Mouse (Mus musculus): ENCODE results near the gene Slc39a7. TPM values are rescaled to one million over a fixed set of nuclear protein-coding genes. Genes with fewer than 3 reads are reported as not detected.

Slc39a7 gene
- polyA plus RNA-seq, 2 experiments: 25.1 to 28.1 TPM

DNA sequence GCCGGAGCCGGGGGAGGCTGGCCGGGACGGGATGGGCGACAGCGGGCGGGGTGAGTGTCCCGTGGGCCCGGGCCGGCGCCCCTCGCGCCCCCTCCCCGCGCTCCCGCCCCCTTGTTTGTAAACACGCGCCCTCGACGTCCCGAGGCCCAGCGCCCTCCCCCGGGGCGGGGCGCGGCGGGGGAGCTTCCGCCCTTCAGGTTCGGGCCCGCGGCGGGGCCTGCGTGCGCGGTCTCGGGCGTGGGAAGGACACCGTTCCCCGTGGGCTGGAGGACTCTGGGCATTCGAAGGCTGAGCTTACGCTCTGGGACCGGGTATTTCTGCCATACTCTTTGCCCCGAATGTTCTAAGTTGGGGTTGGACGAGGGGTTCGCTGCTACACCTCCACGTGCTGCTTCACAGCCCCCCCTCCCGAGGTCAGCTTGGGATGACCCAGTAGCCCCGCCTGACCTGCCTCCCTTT, 721 bp upstream of the Slc39a7 start:
- H3K27ac ChIP-seq: peak overlapping the region; percentile 73
- TF ChIP-seq CTCF (IDR thresholded peaks at IDR 0.05; ENCODE audit: low read depth): no peak
- no peak for TF ChIP-seq EP300 (IDR thresholded peaks at IDR 0.05; ENCODE audit: low read depth)
- peak overlapping the region; percentile 82 to 86 for H3K4me3 ChIP-seq (ENCODE audit: insufficient read depth in 1 of 2, low read depth in 2 of 2, low read length in 2 of 2)
- 1% methylated on average over 44 of the region's 48 CpGs for WGBS (ENCODE audit: insufficient replicate concordance)
- no peaks in the 10 kb centered on the region for H3K27me3 ChIP-seq (ENCODE audit: control insufficient read depth, insufficient read depth, low read length)
- peaks cover 5 to 23% of the 10 kb centered on the region in 2 experiments for H3K4me1 ChIP-seq (replicated peaks; ENCODE audit: control insufficient read depth in 2 of 2, insufficient read depth in 2 of 2, low read length in 1 of 2)
- H3K9me3 ChIP-seq (ENCODE audit: control insufficient read depth, low read length): no peaks in the 10 kb centered on the region
- peak overlapping the region; percentile 87 for H3K4me2 ChIP-seq (ENCODE audit: low read depth)
- ATAC-seq (ENCODE audit: insufficient read depth) (peak; percentile 40), DNase-seq (ENCODE audit: low read depth in 3 of 3, low spot score in 3 of 3) (peak; percentile 51 to 60 (median 55))
- H3K9ac ChIP-seq (replicated peaks): peak overlapping the region; percentile 83
- H3K36me3 ChIP-seq (replicated peaks; ENCODE audit: control insufficient read depth, insufficient read depth, low read depth): peaks cover 15% of the 10 kb centered on the region

DNA sequence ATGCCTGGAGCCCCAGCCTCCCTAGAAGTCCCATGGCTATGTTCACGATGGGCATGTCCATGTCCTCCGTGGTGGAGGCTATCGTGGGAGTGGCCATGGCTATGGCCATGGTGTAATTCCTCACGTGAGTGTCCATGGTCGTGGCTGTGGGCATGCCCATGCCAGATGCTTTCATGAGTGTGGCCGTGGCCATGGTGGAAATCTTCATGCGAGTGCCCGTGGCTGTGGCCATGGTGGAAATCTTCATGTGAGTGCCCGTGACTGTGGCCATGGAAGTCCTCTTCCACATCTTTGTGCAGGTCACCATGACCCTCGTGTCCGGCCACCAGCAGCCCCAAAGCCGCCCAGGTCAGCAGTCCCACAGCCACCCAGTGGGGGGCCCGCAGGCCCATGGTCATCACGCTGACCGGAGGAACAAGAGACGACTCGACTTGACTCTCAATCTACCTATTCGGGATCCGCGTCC, 588 bp downstream of the Slc39a7 start:
- TF ChIP-seq EP300 (IDR thresholded peaks at IDR 0.05; ENCODE audit: low read depth): no peak
- peak; percentile 26 for TF ChIP-seq CTCF (IDR thresholded peaks at IDR 0.05; ENCODE audit: low read depth)
- H3K27me3 ChIP-seq (ENCODE audit: control insufficient read depth, insufficient read depth, low read length): no peaks in the 10 kb centered on the region
- H3K4me3 ChIP-seq (ENCODE audit: insufficient read depth in 1 of 2, low read depth in 2 of 2, low read length in 2 of 2): peak overlapping the region; percentile 85 to 86
- no peak overlapping the region; the same call in 1 of the 2 replicates for H3K27ac ChIP-seq
- 4% methylated on average over 20 of the region's 20 CpGs for WGBS (ENCODE audit: insufficient replicate concordance)
- peak overlapping the region; percentile 85 for H3K4me2 ChIP-seq (ENCODE audit: low read depth)
- H3K9ac ChIP-seq (replicated peaks): peak overlapping the region; percentile 67
- peaks cover 10 to 27% of the 10 kb centered on the region in 2 experiments for H3K4me1 ChIP-seq (replicated peaks; ENCODE audit: control insufficient read depth in 2 of 2, insufficient read depth in 2 of 2, low read length in 1 of 2)
- no peaks in the 10 kb centered on the region for H3K9me3 ChIP-seq (ENCODE audit: control insufficient read depth, low read length)
- no peak for ATAC-seq (ENCODE audit: insufficient read depth)
- peaks cover 11% of the 10 kb centered on the region for H3K36me3 ChIP-seq (replicated peaks; ENCODE audit: control insufficient read depth, insufficient read depth, low read depth)
- no peak for DNase-seq (ENCODE audit: low read depth in 3 of 3, low spot score in 3 of 3)

DNA sequence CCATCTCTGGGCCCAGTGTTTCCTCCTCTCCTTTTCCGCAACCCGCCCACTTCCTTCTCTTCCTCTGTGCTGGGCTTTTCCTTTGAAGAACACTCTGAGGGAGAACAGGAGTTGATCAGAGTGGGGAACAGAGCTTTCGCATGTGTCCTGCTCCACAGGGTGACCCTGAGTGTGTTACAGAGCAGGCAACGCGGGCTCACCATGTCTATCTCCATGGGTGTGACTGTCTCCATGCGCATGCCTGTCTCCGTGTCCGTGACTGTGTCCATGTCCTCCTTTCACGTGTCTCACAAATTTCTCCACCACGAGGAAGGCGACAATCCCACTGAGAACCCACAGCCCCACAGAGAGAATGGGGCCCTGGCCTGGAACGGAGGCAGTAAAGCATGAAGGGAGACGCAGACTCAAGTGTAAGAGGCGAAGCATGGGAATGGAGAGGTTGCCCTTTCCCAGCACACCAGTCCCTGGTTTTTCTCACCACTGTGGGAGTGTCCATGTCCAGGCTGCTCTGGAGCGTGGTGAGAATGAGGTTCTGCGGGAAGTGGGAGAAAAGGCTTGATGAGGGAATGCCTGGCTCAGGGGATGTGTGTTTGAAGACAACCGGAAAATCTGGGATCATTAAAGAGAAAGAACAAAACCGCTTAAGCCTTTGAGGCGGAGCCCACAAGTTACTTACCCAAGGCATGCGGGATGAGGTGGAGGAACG, 1.4 kb downstream of the Slc39a7 start:
- peak overlapping the region; percentile 85 to 86 for H3K4me3 ChIP-seq (ENCODE audit: insufficient read depth in 1 of 2, low read depth in 2 of 2, low read length in 2 of 2)
- WGBS (ENCODE audit: insufficient replicate concordance): 76% methylated on average over 21 of the region's 21 CpGs
- H3K4me1 ChIP-seq (replicated peaks; ENCODE audit: control insufficient read depth in 2 of 2, insufficient read depth in 2 of 2, low read length in 1 of 2): peaks cover 10 to 27% of the 10 kb centered on the region in 2 experiments
- H3K27ac ChIP-seq: no peak overlapping the region
- H3K36me3 ChIP-seq (replicated peaks; ENCODE audit: control insufficient read depth, insufficient read depth, low read depth): peaks cover 11% of the 10 kb centered on the region
- no peaks in the 10 kb centered on the region for H3K9me3 ChIP-seq (ENCODE audit: control insufficient read depth, low read length)
- DNase-seq (ENCODE audit: low read depth in 3 of 3, low spot score in 3 of 3) (no peak), ATAC-seq (ENCODE audit: insufficient read depth) (no peak)
- peak overlapping the region; percentile 85 for H3K4me2 ChIP-seq (ENCODE audit: low read depth)
- 0 out of 2 replicates have a peak overlapping the region, but pooled peaks have one; percentile 19 for H3K9ac ChIP-seq (replicated peaks)
- no peak for TF ChIP-seq CTCF (IDR thresholded peaks at IDR 0.05; ENCODE audit: low read depth)
- TF ChIP-seq EP300 (IDR thresholded peaks at IDR 0.05; ENCODE audit: low read depth): no peak
- H3K27me3 ChIP-seq (ENCODE audit: control insufficient read depth, insufficient read depth, low read length): no peaks in the 10 kb centered on the region

DNA sequence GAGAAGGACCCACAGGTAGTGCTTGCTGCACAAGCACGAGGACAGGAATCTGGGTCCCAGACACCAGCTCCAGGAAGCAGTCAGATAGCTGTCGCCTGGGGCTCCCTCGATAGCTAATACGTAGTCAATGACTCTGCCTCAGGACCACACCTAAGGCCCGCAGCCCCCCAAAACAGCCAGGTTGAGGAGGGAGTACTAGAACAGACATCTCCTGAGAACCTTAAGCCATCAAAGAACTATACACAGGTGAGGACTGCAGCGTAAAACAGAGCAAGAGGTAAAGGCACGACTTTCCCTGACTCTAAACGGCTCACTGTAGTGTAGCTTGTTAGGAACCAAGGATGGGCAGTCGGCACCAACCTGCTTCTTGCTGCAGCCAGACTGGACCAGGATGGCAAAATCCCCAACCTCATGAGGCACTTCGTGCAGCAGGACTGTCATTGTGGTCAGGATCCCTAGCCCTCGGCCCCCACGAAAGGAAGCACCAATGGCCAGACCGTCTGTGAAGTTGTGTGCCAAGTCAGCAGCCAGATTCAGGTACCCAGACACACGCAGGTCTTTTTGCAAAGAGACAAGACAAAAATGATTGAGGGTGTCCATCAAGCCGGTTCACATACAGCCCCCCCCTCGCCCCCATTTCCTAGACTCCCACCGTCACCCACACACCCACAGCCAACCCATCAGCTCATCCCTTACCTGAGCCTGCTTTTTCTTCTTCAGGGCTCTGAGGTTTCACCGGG, 2.2 kb downstream of the Slc39a7 start:
- Histone ChIP-seq H3K4me1 (replicated peaks; ENCODE audit: control insufficient read depth in 2 of 2, insufficient read depth in 2 of 2, low read length in 1 of 2) (peaks cover 10 to 27% of the 10 kb centered on the region in 2 experiments), H3K4me3 (ENCODE audit: insufficient read depth in 1 of 2, low read depth in 2 of 2, low read length in 2 of 2) (no peak overlapping the region), H3K36me3 (replicated peaks; ENCODE audit: control insufficient read depth, insufficient read depth, low read depth) (peaks cover 11% of the 10 kb centered on the region), H3K27me3 (ENCODE audit: control insufficient read depth, insufficient read depth, low read length) (no peaks in the 10 kb centered on the region), H3K4me2 (ENCODE audit: low read depth) (peak overlapping the region; percentile 85; the same call in 1 of the 2 replicates), H3K27ac (no peak overlapping the region), H3K9ac (replicated peaks) (no peak overlapping the region), H3K9me3 (ENCODE audit: control insufficient read depth, low read length) (no peaks in the 10 kb centered on the region)
- DNase-seq (ENCODE audit: low read depth in 3 of 3, low spot score in 3 of 3) (no peak), ATAC-seq (ENCODE audit: insufficient read depth) (no peak)
- 72% methylated on average over 18 of the region's 18 CpGs for WGBS (ENCODE audit: insufficient replicate concordance)
- no peak for TF ChIP-seq CTCF (IDR thresholded peaks at IDR 0.05; ENCODE audit: low read depth)
- TF ChIP-seq EP300 (IDR thresholded peaks at IDR 0.05; ENCODE audit: low read depth): no peak
